Mouse (Mus musculus): ENCODE measurements around the gene Olfr167. TPM values are rescaled to one million over a fixed set of nuclear protein-coding genes. Genes with fewer than 3 reads are reported as not detected.

Olfr167 gene
- polyA plus RNA-seq, 1 experiment from 2014 or later, result not detected

Other genes with a start within 250 kb of the Olfr167 start
- gene Olfr164, start 208.2 kb downstream of the Olfr167 start, polyA plus RNA-seq (2014; fragmentation: Nextera tagmentation; extraction: Ambion mirVana), result not detected in 2 replicates
- gene Olfr165, start 99.1 kb downstream of the Olfr167 start, polyA plus RNA-seq (2014; fragmentation: Nextera tagmentation; extraction: Ambion mirVana), result not detected in 2 replicates
- gene Olfr166, start 38.6 kb downstream of the Olfr167 start, polyA plus RNA-seq (2014; fragmentation: Nextera tagmentation; extraction: Ambion mirVana), result not detected in 2 replicates
- not detected in 2 replicates for gene Olfr168, start 13.3 kb upstream of the Olfr167 start, polyA plus RNA-seq (2014; fragmentation: Nextera tagmentation; extraction: Ambion mirVana)
- not detected in 2 replicates for gene Olfr169, start 49.5 kb upstream of the Olfr167 start, polyA plus RNA-seq (2014; fragmentation: Nextera tagmentation; extraction: Ambion mirVana)
- gene Olfr170, start 89.6 kb upstream of the Olfr167 start, polyA plus RNA-seq (2014; fragmentation: Nextera tagmentation; extraction: Ambion mirVana), result not detected in 2 replicates
- not detected in 2 replicates for gene Olfr171, start 107.7 kb upstream of the Olfr167 start, polyA plus RNA-seq (2014; fragmentation: Nextera tagmentation; extraction: Ambion mirVana)
- not detected in 2 replicates for gene Lamp3, start 184.1 kb upstream of the Olfr167 start, polyA plus RNA-seq (2014; fragmentation: Nextera tagmentation; extraction: Ambion mirVana)
- 12.7 and 13.8 TPM in 2 replicates for gene B3gnt5, start 237.9 kb upstream of the Olfr167 start, polyA plus RNA-seq (2014; fragmentation: Nextera tagmentation; extraction: Ambion mirVana)